Mouse (Mus musculus) urinary bladder, postnatal 4 days (tissue): ENCODE data around the gene Fyn.
A peak's percentile ranks its signal among the peaks of the same experiment; 100 is the strongest.

Experiments
- DNase-seq, 2 experiments: peaks; one replicate each; pipeline ENCODE4 v3.0.0; 2021 to 2022; ENCODE audit warnings: low spot score in 2 of 2

The Fyn gene

GRCm38 (mm10) chr10:39601068-39601467 lies 232.4 kb downstream of the Fyn start:
- DNase-seq: no peak

DNA sequence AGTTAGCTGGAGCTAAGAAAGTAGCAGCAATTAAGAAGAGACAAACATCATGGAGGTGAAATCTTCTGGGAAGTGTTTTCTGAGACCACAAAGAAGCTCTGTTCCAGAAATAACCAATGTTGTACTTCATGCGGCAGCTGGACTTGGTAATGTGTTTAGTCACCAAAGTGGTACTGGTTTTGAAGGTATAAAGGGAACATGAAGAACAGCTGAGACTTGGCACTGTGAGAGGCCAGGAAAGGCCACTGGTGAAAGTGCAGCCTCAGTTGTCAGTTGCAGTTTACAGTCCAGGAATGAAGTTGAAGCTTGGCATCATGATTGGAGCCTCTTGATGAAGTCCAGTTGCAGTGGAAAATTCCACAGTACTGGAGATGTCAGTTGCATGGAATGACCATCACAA lies 237.8 kb downstream of the Fyn start:
- no peak for DNase-seq

DNA sequence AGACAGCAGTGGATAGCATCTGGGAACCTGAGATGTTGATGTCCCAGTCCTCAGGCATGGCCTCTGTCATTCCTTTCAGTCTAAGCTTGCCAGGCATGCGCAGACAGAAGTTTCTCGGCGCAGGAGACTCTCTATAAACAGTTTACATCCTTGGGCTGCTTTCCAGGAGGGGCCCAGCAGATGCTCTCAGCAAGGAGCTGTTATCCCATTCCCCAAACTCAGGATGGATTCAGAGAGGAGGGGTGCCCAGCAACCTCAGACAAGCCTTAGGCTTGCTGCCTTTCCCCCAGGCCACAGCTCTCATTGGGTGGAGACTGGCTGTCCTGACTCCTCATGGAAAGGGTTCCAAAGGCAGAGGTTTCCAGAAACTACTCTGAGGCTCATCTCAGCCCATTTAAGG lies 242.6 kb downstream of the Fyn start:
- DNase-seq: no peak

DNA sequence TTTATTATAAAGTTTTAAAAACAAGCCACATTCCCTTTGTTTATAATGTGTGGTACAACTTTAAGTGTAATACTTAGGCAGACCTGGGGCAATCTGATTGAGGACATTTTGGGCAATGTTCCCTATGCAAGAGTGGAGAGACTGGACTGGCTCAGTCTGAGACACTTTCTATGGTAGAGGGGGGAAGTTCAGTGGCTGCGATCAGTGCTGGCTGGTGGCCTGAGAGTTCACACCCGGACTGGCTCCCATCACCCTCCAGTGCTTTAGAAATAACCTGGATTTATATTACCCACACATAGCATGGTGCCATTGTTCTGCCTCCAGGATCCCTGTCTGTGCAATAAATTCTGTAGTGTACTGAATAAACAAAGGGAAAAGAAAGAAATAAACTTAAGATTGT lies 243.5 kb downstream of the Fyn start:
- DNase-seq: no peak

DNA sequence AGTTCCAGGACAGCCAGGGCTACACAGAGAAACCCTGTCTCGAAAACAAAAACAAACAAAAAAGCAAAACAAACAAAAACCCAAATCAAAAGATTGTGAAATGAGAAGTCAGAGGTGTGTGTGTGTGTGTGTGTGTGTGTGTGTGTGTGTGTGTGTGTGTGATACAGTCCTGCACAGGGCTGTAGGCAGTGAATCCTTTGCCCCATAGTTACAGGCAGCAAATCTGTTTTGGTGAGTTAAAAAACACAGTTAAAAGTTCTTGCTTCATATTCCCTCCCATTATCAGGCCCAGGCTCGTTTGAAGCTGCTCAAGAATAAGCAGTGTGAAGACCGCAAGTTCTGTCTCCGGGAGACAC lies 244.0 kb downstream of the Fyn start, which contains the start of gene Traf3ip2:
Gene Traf3ip2, plus strand, starts transcription at position 302 of the 356 bp plus-strand sequence.
- DNase-seq: no peak

GRCm38 (mm10) chr10:39612989-39613831 lies 244.6 kb downstream of the Fyn start:
- DNase-seq: peak in 1 of 2 experiments; percentile 58

DNA sequence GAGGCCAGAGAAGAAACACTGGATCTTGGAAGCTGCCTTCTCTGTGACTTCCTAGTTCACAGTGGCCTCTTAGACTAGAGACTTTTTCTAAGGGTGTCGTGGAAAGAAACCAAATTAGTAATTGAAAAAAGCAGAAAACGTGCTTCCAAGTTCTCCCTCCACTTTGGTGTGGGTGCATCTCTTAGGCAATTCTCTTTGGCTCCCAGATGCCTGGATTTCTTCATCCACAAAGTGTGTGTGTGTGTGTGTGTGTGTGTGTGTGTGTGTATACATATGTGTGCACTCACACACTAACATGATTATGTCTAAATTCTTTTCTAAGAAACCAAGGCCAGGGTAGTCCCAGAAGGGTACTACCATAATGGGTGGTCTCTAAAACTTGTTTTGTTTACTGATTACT lies 245.3 kb downstream of the Fyn start:
- DNase-seq: no peak

- peak in 1 of 2 experiments; percentile 77 for DNase-seq
Measured at GRCm38 (mm10) chr10:39614676-39615075, 246.0 kb downstream of the Fyn start.
